Mouse (Mus musculus) kidney, adult 8-10 months (tissue): ENCODE data around the gene Kpna3.
"Not testable (repeated sequence)": the region's sequence is repeated elsewhere in the genome, so short reads cannot be mapped to it uniquely, and the experiment has no call there.

Source experiments
- DNase-seq, 2 experiments: peaks; one replicate each; pipeline ENCODE4 v3.0.0; 2022

The Kpna3 gene

DNA sequence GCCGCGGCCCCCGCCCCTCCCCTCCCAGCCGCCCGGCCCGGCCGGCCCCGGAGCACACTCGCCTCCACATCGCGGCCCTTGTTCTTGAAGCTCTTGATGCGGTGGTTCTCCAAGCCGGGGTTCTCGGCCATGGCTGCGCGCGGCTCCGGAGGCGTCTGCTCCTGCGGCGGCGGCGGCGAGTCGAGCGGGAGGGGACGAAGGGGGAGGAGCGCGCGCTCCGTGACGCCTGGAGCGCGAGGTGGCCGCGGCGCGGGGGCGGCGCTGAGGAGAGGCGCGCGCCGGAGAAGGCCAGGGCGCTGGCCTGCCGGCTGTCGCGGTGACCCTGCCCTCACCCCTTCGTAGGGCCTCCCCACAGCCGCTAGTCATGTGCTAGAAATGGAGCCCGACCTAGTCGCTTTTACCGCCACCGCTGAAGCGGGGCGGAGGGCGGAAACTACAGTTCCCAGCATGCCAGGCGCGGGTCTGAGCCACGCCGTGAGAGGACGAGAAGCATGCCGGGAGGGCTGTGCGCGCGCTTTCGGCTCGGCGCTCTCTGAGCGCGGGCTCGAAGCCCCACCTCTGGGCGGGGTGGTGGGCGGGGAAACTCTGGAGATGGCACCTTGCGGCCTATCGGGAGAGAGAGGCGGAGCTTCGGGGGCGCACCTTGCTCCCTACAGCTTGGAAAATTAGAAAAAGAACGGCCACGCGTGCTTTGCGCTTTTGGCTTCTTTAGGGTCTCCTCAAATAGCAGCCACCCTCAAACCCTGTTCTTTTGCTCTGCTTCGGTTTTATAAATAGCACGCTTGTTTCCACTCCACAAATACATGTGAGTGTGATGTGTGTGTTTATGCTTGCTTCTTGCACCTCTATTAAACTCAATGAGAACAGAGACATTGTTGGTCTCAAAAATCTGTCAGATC, at the start of gene Kpna3:
Kpna3 (minus strand) TSS at position 214 of the 899 bp plus-strand sequence.
- peak; percentile 97 to 98 for DNase-seq

DNA sequence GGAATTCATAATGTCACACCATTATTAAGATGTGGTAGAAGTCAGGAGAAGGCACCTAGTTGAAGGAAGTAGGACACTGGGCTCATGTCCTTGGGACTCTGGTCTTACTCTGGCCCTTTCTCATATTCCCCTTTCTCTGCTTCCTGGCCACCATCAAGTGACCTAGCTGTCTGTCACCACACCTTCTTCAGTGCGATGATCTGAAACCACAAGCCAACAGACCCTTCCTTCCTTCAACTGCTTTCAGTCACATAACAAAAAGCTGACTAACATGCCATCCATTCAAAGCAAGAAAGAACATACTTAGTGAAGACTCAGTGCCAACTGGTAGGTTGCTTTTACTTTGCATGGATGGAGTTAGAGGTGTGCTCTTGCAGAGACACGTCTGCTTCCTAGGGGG, 20.7 kb upstream of the Kpna3 start:
- DNase-seq = no peak

DNA sequence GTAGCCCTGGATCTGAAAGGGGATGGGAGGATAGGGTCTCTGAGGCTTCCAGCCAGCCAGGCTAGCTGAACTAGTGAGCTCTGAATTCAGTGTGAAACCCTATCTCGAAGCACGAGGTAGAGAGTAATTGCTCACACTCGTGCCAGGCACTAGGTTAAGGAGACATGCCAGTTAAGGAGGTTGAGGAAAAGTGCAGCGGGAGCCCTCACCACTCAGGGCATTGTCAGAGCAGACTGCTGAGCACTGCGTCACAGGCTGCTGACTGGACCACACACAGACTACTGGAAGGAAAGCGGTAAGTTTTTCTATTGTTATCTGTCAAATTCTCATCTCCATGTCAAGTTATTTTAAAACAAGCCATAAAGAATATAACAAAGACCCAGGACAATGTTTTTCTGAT, 17.8 kb upstream of the Kpna3 start:
- DNase-seq = no peak

DNA sequence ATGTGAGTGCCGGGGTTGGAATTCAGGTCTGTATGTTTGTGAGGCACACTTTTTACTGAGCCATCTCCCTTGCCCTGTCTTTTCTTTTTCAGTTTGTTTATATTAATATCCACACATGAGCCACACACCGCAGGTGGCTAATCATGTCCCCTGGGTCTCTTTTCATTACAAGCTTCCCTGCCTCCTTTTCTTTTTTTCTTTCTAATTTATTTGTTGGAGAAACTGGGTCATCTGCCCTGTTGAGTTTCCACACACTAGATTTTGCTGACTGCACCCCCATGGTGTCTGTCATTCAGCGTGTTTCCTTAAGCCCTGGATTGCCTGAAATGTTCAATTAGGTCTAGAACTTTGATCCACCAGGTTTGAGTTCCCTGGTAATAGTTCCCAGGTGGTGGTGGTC, 15.9 kb upstream of the Kpna3 start:
- DNase-seq = no peak

DNA sequence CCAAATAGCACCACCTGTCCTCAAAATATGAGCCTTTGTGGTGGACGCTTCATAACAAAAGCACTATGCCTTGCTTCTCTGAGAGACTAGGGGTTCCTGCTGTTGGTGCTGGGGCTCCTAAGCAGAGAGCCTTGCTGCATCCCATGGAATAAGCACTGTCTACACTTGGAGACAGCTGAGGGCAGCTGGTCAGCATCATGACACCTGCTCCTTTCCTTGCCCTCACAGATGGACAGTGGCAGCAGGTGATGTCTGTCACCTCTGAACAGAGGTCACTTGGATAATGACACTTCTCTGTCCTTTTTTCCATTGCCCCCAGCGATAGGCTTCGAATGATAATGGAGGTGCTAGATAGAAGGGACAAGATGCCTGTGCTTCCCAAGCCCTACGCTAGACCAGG, 13.4 kb upstream of the Kpna3 start:
- no peak for DNase-seq

DNA sequence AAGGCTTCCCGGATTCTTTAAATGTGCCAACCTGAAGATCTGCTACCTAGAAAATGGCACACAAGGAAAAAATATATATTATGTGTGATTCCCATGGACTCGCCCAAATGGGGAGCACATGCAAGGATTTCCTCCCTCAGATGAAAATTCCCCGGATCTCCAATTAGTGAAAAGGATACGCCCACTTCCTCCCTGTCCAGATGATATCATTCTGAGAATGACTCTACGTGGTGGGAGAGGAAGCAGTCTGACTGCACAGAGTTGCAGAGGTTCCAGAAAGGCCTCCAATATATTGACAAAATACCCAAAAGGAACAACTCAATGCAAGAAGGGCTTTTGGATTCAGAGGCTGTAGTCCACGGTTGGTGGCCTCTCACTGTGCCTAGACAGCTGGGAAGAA, 12.8 kb upstream of the Kpna3 start:
- no peak for DNase-seq

DNA sequence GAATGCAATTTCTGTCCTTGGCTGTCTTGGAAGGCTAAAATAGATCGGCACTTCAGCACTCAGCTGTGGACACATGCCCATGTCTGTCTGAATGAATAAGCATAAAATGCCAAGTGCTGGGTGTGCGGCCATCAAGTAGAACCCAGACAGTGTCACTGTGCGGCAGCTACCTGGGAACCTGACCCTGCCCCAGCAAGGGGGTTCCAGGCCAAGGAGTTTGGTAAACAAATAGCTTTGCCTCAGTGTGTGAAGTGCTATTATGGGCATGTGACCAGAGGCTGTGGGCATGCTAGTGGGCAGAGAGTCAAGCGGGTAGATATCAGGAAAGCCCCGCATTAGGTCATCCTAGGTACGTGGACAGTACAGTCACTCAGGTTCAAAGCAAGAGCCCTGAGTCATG, 8.1 kb upstream of the Kpna3 start:
- no peak for DNase-seq

DNA sequence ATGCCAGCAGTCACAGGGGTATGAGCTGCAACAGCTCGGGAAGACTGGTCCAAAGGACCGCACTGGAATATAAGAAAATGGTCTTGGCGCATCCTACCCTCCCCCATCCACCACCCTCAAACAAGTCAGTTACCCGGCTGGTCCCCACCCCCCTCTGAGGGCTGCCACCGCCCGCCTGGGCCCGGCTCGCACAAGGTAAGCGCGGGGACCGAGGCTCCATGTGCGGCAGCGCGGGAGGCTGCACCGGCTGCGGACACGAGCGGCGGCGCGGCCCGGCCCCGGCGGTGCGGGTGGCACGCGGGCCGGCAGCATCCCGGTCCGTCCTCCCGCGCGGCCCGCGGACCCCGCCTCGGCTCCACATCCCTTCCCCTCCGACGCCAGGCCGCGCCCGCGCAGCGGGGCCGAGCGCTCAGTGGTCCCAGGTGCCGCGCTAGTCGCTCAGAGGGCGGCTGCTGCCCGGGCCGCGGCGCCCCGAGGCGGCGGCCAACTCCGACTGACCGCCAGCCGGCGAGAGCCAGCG, 473 bp downstream of the Kpna3 start:
- DNase-seq = peak; percentile 30 to 38

DNA sequence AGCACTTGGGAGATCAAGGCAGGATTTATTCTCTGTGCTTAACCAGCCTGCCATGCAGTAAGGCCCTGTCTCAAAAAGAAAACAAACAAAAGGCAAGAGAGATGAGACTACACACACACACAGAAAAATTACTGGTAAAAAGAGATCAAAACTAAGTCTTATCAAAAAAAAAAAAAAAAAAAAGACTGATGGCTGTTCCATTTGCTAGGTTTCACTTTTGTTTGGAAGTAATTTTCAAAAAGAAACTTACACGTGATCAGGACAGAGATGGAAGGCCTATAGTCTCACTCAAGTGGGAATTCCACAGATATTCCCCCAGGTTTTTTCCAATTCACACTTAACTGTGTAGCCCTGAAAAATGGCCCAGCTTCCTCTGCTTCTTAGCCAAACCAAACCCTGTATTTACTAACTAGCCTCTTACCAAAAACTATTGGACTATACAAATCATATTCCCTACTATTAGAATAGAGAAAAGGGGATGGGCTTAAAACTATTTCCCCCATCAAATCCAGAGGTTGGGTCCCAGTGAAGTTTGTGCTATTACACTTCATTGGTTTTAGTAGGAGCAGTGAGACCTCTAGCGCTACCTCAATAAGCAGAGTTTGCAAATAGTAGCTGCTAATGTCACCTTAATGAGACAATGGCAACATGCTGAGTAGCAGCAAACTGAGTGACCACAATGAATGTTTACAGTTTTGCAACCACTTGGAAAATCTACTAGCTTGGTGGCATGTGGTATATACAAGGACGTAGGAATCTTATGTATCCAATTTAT, 1.3 kb downstream of the Kpna3 start:
- peak in 1 of 2 experiments; percentile 14 for DNase-seq

DNA sequence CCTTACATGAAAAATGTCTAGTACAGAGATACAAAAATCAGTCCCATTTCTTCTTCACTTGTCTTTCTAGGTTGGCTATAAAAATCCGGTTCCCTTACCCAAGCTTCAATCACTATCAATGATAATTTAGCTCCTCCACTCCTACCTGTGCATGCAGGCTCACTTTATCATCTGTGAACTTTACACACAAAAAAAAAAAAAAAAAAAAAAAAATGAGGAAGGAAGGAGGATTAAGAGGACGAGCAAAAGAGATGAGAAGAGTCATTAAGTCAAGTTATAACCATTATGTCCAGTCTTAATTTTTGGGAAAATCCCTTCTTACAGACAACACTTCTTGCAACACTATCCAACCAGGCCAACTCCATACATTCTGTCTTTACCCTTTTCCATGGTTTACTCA, 2.8 kb downstream of the Kpna3 start:
- DNase-seq = no peak

DNA sequence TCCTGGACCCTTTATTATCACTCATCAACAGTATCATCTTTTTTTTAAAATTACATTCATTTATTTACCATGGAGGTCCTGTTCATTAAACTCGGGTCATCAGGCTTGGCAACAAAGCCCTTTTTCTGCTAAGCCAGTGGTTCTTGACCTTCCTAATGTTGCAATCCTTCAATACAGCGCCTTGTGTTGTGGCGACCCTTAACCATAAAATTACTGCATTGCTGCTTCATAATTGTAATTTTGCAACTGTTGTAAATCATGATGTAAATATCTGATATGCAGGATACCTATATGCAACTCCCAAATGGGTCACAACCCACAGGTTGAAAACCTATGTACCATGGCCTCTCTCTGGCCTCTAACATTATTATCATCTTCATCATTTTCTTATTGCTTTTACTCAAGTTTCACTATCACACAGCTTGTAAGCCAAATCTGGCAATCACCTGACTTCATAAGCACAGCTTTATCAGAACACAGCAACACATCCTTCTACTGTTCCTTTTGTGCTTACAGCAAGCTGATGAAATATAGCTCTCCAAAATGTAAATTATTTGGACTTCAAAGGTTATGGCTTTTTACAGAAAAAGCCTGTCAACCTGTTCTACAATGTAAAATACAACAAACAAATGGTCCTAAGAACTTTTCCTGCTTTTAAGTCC, 11.4 kb downstream of the Kpna3 start:
- no peak for DNase-seq

DNA sequence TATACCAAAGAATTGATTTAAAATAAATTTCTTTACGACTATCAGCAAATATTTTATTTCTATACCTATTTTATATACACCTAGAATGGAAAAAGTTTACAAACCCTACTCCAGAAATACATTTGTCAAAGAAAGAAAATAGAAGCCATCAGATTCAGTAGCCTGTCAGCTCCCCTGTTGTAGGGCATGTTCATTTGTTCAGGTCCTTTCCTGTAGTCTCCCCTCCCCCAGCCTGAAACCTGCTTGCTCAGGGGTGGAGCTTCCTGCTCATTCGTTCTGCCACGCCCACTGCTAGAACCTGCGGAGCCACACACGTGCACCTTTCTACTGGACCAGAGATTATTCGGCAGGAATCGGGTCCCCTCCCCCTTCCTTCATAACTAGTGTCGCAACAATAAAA, 12.6 kb downstream of the Kpna3 start:
- DNase-seq = not testable (repeated sequence)

DNA sequence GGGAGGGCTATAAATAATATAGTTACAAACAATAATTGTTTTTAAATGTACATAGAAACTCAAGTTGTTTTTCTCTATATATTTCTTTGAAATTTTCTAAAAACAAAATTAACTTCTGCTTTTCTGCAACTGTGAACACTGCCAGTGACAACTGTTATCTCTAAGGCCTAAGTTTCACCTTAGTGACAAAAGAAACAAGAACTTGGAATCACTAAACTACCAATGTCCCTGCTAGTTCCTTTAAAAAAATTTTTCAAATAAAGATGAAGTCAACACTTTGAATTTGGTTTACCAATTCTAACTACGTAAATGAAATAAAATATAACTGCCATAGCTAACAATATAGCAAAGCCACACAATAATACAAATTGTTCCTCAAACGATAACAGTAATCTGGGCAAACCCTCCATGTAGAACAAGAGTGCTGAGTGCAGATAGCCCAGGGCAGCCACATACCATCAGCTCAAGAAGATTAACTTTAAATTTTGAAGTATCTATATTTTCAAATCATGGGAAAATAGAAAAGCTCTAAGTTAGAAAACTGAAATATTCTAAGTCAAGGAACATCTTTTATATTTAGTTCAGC, 14.5 kb downstream of the Kpna3 start:
- no peak for DNase-seq

DNA sequence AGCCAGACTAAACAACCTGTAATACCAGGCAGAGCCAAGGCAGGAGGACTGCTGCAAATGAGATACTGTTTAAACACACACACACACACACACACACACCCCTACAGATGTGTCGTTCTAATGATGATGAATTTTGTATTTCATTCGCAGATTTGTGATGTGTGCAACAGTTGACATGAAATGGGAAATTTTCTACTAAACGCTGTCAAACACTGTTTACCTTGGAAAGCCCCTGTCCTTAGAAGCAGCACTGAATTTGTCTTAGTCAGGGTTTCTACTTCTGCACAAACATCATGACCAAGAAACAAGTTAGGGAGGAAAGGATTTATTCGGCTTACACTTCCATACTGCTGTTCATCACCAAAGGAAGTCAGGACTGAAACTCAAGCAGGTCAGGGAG, 24.0 kb downstream of the Kpna3 start:
- DNase-seq = no peak

DNA sequence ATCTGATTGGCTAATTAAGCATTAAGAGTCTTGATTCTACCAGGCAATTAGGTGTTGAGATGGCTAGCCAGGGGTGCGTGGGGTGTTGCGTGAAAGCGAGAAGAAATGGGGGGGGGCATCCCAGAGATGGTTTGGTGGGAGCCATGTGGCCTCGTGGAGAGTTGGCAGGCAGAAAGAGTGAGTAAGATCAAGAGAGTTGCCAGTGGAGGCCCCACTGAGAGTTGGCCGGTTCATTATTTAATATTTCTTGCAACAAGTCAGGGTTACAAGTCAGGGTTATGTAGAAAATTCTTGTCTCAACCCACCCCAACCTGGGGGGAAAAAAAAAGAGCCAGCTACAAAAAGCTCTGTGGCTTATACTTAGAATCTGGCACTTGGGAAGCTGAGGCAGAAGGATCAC, 24.4 kb downstream of the Kpna3 start:
- DNase-seq = no peak

DNA sequence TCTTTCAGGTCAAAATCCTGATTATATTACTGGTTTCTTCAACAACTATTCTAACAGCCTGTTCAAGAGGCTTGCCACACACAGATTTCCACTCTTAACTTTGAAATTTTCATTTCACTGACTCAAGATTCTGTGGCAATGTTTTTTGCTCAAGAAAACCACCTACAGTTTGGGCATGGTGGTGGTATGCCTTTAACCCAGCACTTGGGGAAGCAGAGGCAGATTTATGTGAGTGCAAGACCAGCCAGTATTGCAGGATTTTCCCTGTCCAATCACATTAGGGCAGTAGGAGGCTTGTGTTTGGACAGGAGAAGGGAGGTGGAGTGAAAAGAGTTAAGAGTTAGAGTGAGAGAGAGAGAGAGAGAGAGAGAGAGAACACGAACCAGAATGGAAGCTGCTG, 24.9 kb downstream of the Kpna3 start:
- DNase-seq = no peak

DNA sequence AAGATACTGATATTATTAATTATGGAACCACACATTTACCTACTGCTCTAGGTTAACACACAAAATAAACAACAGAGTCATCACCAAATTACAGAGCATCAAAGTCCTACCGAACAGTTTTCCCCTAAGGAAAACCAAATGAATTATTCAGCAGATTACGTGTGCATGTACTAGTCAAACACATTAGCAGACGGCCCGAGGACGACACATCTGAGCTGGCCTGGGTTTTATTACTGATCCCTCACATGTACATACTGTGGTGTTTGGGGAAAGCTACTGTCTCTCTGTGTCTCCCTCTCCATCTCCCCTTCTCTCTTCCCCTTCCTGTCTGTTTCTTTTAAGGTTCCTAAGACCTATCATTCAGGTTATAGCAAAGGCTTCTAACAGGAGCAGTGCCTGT, 25.5 kb downstream of the Kpna3 start:
- no peak for DNase-seq

DNA sequence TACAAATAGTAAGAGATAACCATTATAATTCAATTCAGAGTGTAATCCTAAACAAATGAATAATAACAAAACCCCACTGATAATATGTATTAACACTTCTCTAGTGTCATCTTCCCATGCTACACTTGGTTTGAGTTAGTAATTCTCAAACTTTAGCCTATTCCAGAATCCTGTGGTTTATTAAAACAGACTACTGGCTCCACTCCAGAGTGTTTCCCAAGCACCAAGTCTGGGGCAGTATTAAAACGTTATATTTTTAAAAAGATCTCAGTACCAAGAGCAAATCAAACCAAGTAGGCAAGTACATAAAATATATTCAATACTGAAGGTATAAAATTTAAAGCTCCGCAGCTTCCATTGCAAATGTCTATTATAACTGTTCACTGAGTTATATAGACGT, 26.0 kb downstream of the Kpna3 start:
- no peak for DNase-seq

DNA sequence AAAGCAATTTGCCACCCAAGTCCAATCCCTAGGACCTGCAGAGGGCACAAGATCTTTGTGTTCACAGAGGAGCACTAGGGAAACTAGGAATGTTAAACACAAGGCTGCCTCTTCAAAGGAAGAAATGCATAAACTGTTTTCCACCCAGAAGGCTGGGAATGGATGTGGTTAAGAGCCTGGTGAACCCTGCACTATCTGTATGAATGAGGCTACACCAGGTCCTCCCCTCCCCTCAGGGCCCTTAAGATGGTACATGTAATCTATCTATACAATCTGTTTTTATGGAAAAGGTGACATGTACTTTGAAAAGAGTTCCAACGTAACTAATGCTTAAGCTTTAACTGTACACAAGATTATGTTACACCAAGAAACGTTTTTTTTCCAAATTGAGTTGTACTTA, 29.7 kb downstream of the Kpna3 start:
- no peak for DNase-seq

DNA sequence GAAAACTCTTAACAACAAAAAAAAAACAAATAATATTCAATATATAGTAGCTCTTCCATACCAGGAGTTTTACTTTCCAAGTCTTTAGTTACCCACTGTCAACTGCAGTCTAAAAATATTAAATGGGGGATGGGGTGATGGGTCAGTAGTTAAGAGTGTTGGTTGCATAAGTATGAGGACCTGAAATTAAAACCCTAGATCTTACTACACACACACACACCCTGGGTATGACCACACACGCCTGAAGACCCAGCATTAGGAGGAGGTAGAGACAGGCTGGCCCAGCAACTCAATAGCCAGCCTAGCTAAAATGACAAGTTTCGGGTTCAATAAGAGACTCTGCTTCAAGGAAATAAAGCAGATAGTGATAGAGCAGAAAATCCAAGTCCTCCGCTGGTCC, 32.6 kb downstream of the Kpna3 start:
- DNase-seq = no peak

DNA sequence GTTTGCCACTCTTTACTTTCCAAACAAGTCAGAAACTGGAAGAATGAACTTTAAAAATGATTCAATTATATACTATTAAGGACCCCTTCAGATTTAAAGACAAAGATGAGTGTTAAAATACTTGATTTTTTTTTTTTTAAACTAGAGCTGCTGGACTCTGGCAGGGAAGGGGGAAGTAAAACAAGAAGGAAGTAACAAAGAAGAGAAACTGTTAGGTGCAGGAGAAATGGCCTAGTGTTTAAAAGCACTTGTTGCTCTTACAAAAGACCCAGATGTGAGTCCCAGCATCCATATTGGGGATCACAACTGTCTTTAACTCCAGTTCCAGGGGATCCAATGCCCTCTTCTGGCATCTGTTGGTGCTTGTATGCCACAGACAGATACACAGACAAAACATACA, 33.9 kb downstream of the Kpna3 start:
- DNase-seq = no peak

DNA sequence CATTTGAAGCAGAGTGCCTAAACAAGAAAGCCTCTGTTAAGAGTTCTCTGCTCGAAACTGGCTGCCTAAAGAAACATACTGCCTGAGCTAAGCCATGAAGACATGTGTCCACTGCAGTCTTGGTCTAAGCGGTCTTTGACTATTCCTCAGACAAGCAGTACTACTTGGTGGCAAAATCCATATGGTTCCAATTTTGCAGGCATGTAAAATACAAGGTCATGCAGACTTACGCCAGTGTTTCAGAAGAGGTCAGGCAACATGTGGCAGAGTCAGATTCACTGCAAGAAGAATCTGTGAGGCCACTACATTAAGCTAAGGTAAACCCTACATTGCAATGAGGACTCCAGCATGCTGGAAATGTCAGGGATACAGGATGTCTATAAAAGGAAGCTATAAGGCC, 34.7 kb downstream of the Kpna3 start:
- no peak for DNase-seq

DNA sequence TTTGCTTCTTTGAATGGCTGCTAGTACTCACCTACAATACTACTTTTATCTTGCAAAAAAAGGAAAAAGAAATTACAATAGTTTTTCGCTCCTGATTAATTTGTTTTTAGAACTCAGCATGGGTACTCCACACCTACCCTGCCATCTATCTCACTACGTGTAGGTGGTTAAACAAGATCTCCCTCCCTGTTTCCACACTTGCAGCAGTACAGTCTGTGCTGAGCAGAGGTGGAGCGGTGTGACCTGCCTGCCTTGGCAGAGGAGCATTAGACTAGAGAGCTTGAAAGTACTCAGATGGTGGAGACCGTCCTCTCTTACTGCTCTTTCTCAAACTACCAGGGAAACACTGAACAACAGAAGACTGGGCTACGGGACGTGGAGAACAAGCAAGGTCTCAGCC, 44.9 kb downstream of the Kpna3 start:
- DNase-seq = no peak
